Mouse (Mus musculus) ES-E14 (cell line): Measurements from ENCODE around the gene Ttc41. TPM values are rescaled to one million over a fixed set of nuclear protein-coding genes. Genes with fewer than 3 reads are reported as not detected.
A peak's percentile ranks its signal among the peaks of the same experiment; 100 is the strongest.

ENCODE experiments used
- DNase-seq: peaks from one replicate; pipeline ENCODE4 v3.0.0-alpha.2; 2013; ENCODE audit warnings: low read depth, low spot score
- H3K27ac ChIP-seq: 2 replicates; pipeline ENCODE4 v1.5.1; 2012; ENCODE audit warnings: low read depth, mild to moderate bottlenecking, low read length, moderate library complexity, mixed read lengths; ENCODE audit not compliant: poor library complexity, insufficient read depth, severe bottlenecking
- H3K36me3 ChIP-seq: 2 replicates; pipeline ENCODE4 v1.6.1; 2012; ENCODE audit warnings: mild to moderate bottlenecking, low read length, moderate library complexity, mixed read lengths; ENCODE audit not compliant: control insufficient read depth, poor library complexity, insufficient read depth, severe bottlenecking
- H3K4me1 ChIP-seq, 2 experiments: fragments of 150-350 bp in 1 of 2; sonication (generic) in 1 of 2; 2 replicates each; pipeline ENCODE4 v1.6.1; 2012; ENCODE audit warnings: low read length in 2 of 2, mild to moderate bottlenecking in 1 of 2, mixed read lengths in 1 of 2; ENCODE audit not compliant: control insufficient read depth in 2 of 2, insufficient read depth in 2 of 2, poor library complexity in 1 of 2
- H3K4me3 ChIP-seq, 2 experiments: fragments of 150-350 bp in 1 of 2; sonication (generic) in 1 of 2; 2 replicates each; pipeline ENCODE4 v1.5.1; 2012; ENCODE audit warnings: low read length in 2 of 2, low read depth in 1 of 2, mild to moderate bottlenecking in 1 of 2, mixed read lengths in 1 of 2; ENCODE audit not compliant: insufficient read depth in 1 of 2, poor library complexity in 1 of 2, severe bottlenecking in 1 of 2
- H3K9ac ChIP-seq: 2 replicates; pipeline ENCODE4 v1.6.1; 2012; ENCODE audit warnings: low read depth, mild to moderate bottlenecking, low read length, mixed read lengths; ENCODE audit not compliant: poor library complexity, insufficient read depth, severe bottlenecking
- H3K9me3 ChIP-seq: fragments of 150-350 bp; sonication (generic); 2 replicates; pipeline ENCODE4 v1.6.1; 2012; ENCODE audit warnings: low read depth, mild to moderate bottlenecking, low read length; ENCODE audit not compliant: control insufficient read depth, insufficient read depth
- CHD2 ChIP-seq: IDR thresholded peaks from 2 replicates; pipeline ENCODE4 v1.6.1; 2014; ENCODE audit warnings: mild to moderate bottlenecking, low read depth, low read length, inconsistent platforms
- HCFC1 ChIP-seq: IDR thresholded peaks from 2 replicates; pipeline ENCODE4 v1.6.1; 2012; ENCODE audit warnings: low read length, inconsistent platforms, borderline replicate concordance; ENCODE audit not compliant: insufficient read depth
- MAFK ChIP-seq: IDR thresholded peaks from 2 replicates; pipeline ENCODE4 v1.6.1; 2014; ENCODE audit warnings: mild to moderate bottlenecking, low read depth, low read length, inconsistent platforms; ENCODE audit not compliant: insufficient read depth
- ZC3H11A ChIP-seq: IDR thresholded peaks from 2 replicates; pipeline ENCODE4 v1.6.1; 2012; ENCODE audit warnings: low read depth, mild to moderate bottlenecking, inconsistent platforms, low read length, borderline replicate concordance
- ZNF384 ChIP-seq: IDR thresholded peaks from 2 replicates; pipeline ENCODE4 v1.6.1; 2012; ENCODE audit warnings: low read depth, low read length, inconsistent platforms
- in situ Hi-C, 2 experiments: fragments of 600-800 bp; cut with MboI; formaldehyde crosslinking; loops; one replicate each; pipeline ENCODE4 v1.15.1; 2025; ENCODE audit warnings: low sequenced_read_pairs in 2 of 2, inconsistent platforms in 1 of 2; ENCODE audit not compliant: unreplicated experiment in 2 of 2
- total RNA-seq: library from RNA; depleted of rRNA; stranded (reverse); fragments of 300-350 nt; gene quantifications from 2 replicates; pipeline ENCODE4 v1.2.3, GENCODE M21; 2012

Gene Ttc41
- total RNA-seq, 1 experiment = 1.6 TPM

GRCm38 (mm10) chr10:86700251-86700650, 5.4 kb upstream of the Ttc41 start:
- peak overlapping the region; percentile 31; the same call in 1 of the 2 replicates for H3K9ac ChIP-seq
- no peak for DNase-seq
- H3K4me1 ChIP-seq = peaks cover 0 to 4% of the 10 kb centered on the region in 2 experiments; a peak in 1 of 4 replicates
- no peaks in the 10 kb centered on the region for H3K9me3 ChIP-seq
- peaks cover 63% of the 10 kb centered on the region for H3K36me3 ChIP-seq
- H3K4me3 ChIP-seq = no peak overlapping the region
- H3K27ac ChIP-seq = no peak overlapping the region
- TF ChIP-seq ZC3H11A (no peak), CHD2 (no peak), MAFK (no peak), ZNF384 (no peak), HCFC1 (no peak)
- in situ Hi-C loops = no loop called here

GRCm38 (mm10) chr10:86700973-86701372, 4.6 kb upstream of the Ttc41 start:
- no peak for DNase-seq
- no peak overlapping the region for H3K9ac ChIP-seq
- H3K4me1 ChIP-seq = peaks cover 0 to 4% of the 10 kb centered on the region in 2 experiments; a peak in 1 of 4 replicates
- TF ChIP-seq CHD2 (no peak), ZC3H11A (no peak), HCFC1 (no peak), MAFK (no peak)
- H3K36me3 ChIP-seq = peaks cover 57% of the 10 kb centered on the region
- no peak overlapping the region for H3K4me3 ChIP-seq
- in situ Hi-C loops = no loop called here
- no peaks in the 10 kb centered on the region for H3K9me3 ChIP-seq
- no peak overlapping the region for H3K27ac ChIP-seq

- Histone ChIP-seq H3K9ac (no peak overlapping the region), H3K9me3 (no peaks in the 10 kb centered on the region), H3K36me3 (peaks cover 56% of the 10 kb centered on the region), H3K4me3 (no peak overlapping the region), H3K4me1 (peaks cover 0 to 4% of the 10 kb centered on the region in 2 experiments; a peak in 1 of 4 replicates), H3K27ac (no peak overlapping the region)
- in situ Hi-C loops = no loop called here
- no peak for DNase-seq
- TF ChIP-seq HCFC1 (no peak), MAFK (no peak), ZC3H11A (no peak), CHD2 (no peak), ZNF384 (no peak)
These were observed 3.2 kb upstream of the Ttc41 start for GRCm38 (mm10) chr10:86702312-86702920.

GRCm38 (mm10) chr10:86703375-86703774, 2.2 kb upstream of the Ttc41 start:
- no peak overlapping the region for H3K27ac ChIP-seq
- peaks cover 48% of the 10 kb centered on the region for H3K36me3 ChIP-seq

DNA sequence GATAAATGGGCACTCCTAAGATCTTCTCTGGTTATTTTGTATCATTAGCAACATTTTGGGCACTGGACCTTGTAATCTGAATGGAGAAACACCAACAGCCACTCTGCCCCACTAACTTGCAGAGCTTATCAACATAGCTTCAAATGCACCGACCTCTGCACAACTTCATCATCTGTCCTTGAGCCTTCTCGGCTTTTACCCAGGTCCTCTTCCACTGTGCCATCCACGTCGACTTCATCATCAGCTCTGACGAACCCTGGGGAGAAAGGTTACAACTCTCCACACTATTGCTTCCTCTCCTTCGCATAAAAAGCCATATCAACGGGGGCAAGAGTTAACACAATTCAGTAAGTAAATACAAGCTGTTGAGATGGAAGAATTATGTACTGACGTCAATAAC, 1.5 kb upstream of the Ttc41 start:
- no peak overlapping the region for H3K27ac ChIP-seq
- TF ChIP-seq ZC3H11A (no peak), MAFK (no peak), HCFC1 (no peak), ZNF384 (no peak), CHD2 (no peak)
- peaks cover 42% of the 10 kb centered on the region for H3K36me3 ChIP-seq
- DNase-seq = no peak
- in situ Hi-C loops = no loop called here
- H3K9me3 ChIP-seq = no peaks in the 10 kb centered on the region
- H3K4me3 ChIP-seq = peak overlapping the region; percentile 93 to 94
- peaks cover 0 to 3% of the 10 kb centered on the region in 2 experiments; a peak in 1 of 4 replicates for H3K4me1 ChIP-seq
- H3K9ac ChIP-seq = peak overlapping the region; percentile 98

More at GRCm38 (mm10) chr10:86703375-86703774, 2.2 kb upstream of the Ttc41 start:
- Histone ChIP-seq H3K9ac (peak overlapping the region; percentile 98; the same call in 1 of the 2 replicates), H3K4me1 (peaks cover 0 to 4% of the 10 kb centered on the region in 2 experiments; a peak in 1 of 4 replicates), H3K4me3 (peak overlapping the region in 1 of 2 experiments; percentile 94; a peak in 2 of 4 replicates), H3K9me3 (no peaks in the 10 kb centered on the region)
- in situ Hi-C loops = no loop called here
- TF ChIP-seq CHD2 = no peak
- TF ChIP-seq MAFK = no peak
- no peak for TF ChIP-seq HCFC1
- no peak for DNase-seq
